Mouse (Mus musculus) CH12.LX (cell line): ENCODE data around the gene Clasp2. TPM values are rescaled to one million over a fixed set of nuclear protein-coding genes. Genes with fewer than 3 reads are reported as not detected.

ENCODE experiments used
- DNase-seq: peaks from one replicate; pipeline ENCODE4 v3.0.0-alpha.2; 2013; ENCODE audit errors: extremely low read depth
- H3K27ac ChIP-seq: 2 replicates; pipeline ENCODE4 v1.5.1; 2012; ENCODE audit warnings: low read depth, mild to moderate bottlenecking, control low read depth, moderate library complexity; ENCODE audit not compliant: insufficient read depth
- H3K27me3 ChIP-seq: replicated peaks from 2 replicates; pipeline ENCODE3; 2012; ENCODE audit warnings: inconsistent platforms
- H3K36me3 ChIP-seq, 2 experiments: replicated peaks in 1 of 2; 2 replicates each; pipeline versions ENCODE3 to v1.6.1; 2012; ENCODE audit warnings: inconsistent platforms in 1 of 2, low read length in 1 of 2, mild to moderate bottlenecking in 1 of 2, mixed read lengths in 1 of 2, moderate library complexity in 1 of 2; ENCODE audit not compliant: control insufficient read depth in 1 of 2, insufficient read depth in 1 of 2
- H3K4me1 ChIP-seq, 2 experiments: 2 replicates each; pipeline ENCODE4 v1.6.1; 2012; ENCODE audit warnings: inconsistent platforms in 1 of 2, moderate library complexity in 1 of 2; ENCODE audit not compliant: insufficient read depth in 2 of 2, control insufficient read depth in 1 of 2
- H3K4me2 ChIP-seq: 2 replicates; pipeline ENCODE4 v1.6.1; 2012; ENCODE audit warnings: low read depth, mild to moderate bottlenecking, control low read depth; ENCODE audit not compliant: poor library complexity, insufficient read depth, severe bottlenecking
- H3K4me3 ChIP-seq, 3 experiments: fragments of 150-350 bp in 1 of 3; sonication (generic) in 1 of 3; replicated peaks in 1 of 3; 2 replicates each; pipeline versions ENCODE3 to v1.5.1; 2011 to 2012; ENCODE audit warnings: low read depth in 2 of 3, low read length in 2 of 3, mild to moderate bottlenecking in 2 of 3, moderate library complexity in 2 of 3, control low read depth in 1 of 3, improper control_type of control experiment in 1 of 3, inconsistent platforms in 1 of 3, mixed read lengths in 1 of 3; ENCODE audit not compliant: poor library complexity in 1 of 3
- H3K79me2 ChIP-seq: replicated peaks from 2 replicates; pipeline ENCODE4 v1.6.1; 2012; ENCODE audit warnings: mild to moderate bottlenecking, moderate library complexity; ENCODE audit not compliant: control insufficient read depth, poor library complexity, insufficient read depth, severe bottlenecking; ENCODE audit errors: extremely low read depth
- H3K9ac ChIP-seq: 2 replicates; pipeline ENCODE4 v1.6.1; 2012; ENCODE audit warnings: low read depth, mild to moderate bottlenecking, control low read depth, moderate library complexity; ENCODE audit not compliant: insufficient read depth
- H3K9me3 ChIP-seq: replicated peaks from 2 replicates; pipeline ENCODE3; 2012; ENCODE audit warnings: low read length, inconsistent platforms, mixed read lengths
- CHD2 ChIP-seq: IDR thresholded peaks from 2 replicates; pipeline ENCODE4 v1.6.1; 2011; ENCODE audit warnings: low read length, improper control_type of control experiment
- CTCF ChIP-seq, 2 experiments: IDR thresholded peaks in 1 of 2; conservative IDR thresholded peaks in 1 of 2; 2 replicates each; pipeline ENCODE4 v1.5.1; 2011 to 2012; ENCODE audit warnings: low read depth in 2 of 2, low read length in 2 of 2, improper control_type of control experiment in 1 of 2, inconsistent platforms in 1 of 2, mild to moderate bottlenecking in 1 of 2, moderate library complexity in 1 of 2
- GABPA ChIP-seq: IDR thresholded peaks from 2 replicates; pipeline ENCODE4 v1.6.1; 2012; ENCODE audit warnings: low read depth, low read length, improper control_type of control experiment, inconsistent platforms; ENCODE audit not compliant: insufficient replicate concordance
- JUN ChIP-seq: IDR thresholded peaks from 2 replicates; pipeline ENCODE4 v1.6.1; 2011; ENCODE audit warnings: low read depth, mild to moderate bottlenecking, low read length, improper control_type of control experiment, moderate library complexity; ENCODE audit not compliant: insufficient read depth
- MAX ChIP-seq: IDR thresholded peaks from 2 replicates; pipeline ENCODE4 v1.6.1; 2011; ENCODE audit warnings: low read length, improper control_type of control experiment
- NELFE ChIP-seq: IDR thresholded peaks from 2 replicates; pipeline ENCODE4 v1.6.1; 2011; ENCODE audit warnings: low read depth, low read length, improper control_type of control experiment
- NRF1 ChIP-seq: IDR thresholded peaks from 2 replicates; pipeline ENCODE4 v1.6.1; 2014; ENCODE audit warnings: low read depth, mild to moderate bottlenecking, inconsistent platforms, low read length, improper control_type of control experiment, moderate library complexity
- PAX5 ChIP-seq: IDR thresholded peaks from 2 replicates; pipeline ENCODE4 v1.6.1; 2012; ENCODE audit warnings: low read length, inconsistent platforms, mixed read lengths
- TBP ChIP-seq: conservative IDR thresholded peaks from 2 replicates; pipeline ENCODE4 v1.6.1; 2011; ENCODE audit warnings: low read depth, low read length, improper control_type of control experiment
- TCF12 ChIP-seq: IDR thresholded peaks from 2 replicates; pipeline ENCODE4 v1.6.1; 2014; ENCODE audit warnings: low read depth, mild to moderate bottlenecking, inconsistent platforms, low read length, improper control_type of control experiment
- UBTF ChIP-seq: IDR thresholded peaks from 2 replicates; pipeline ENCODE4 v1.6.1; 2012; ENCODE audit warnings: low read depth, mild to moderate bottlenecking, inconsistent platforms, low read length, improper control_type of control experiment, moderate library complexity
- USF1 ChIP-seq: IDR thresholded peaks from 2 replicates; pipeline ENCODE4 v1.6.1; 2014; ENCODE audit warnings: low read depth, mild to moderate bottlenecking, inconsistent platforms, low read length, improper control_type of control experiment
- USF2 ChIP-seq: conservative IDR thresholded peaks from 2 replicates; pipeline ENCODE4 v1.6.1; 2011; ENCODE audit warnings: low read depth, low read length, improper control_type of control experiment
- ZMIZ1 ChIP-seq: IDR thresholded peaks from 2 replicates; pipeline ENCODE4 v1.6.1; 2012; ENCODE audit warnings: low read depth, mild to moderate bottlenecking, inconsistent platforms, low read length, improper control_type of control experiment
- dilution Hi-C: fragments of 300-500 bp; cut with MboI; formaldehyde crosslinking; loops from 2 replicates; pipeline ENCODE4 v1.14.3; 2020; ENCODE audit warnings: low sequenced_read_pairs; ENCODE audit not compliant: extremely low pct_unique_long_range_greater_than_20kb, extremely low pct_ligation_motif_present
- in situ Hi-C: fragments of 300-500 bp; cut with MboI; formaldehyde crosslinking; loops from 3 replicates; pipeline ENCODE4 v1.14.3; 2019; ENCODE audit warnings: low sequenced_read_pairs, low pct_ligation_motif_present, low pct_unique_long_range_greater_than_20kb, mixed read lengths
- polyA plus RNA-seq: library from polyadenylated mRNA; unstranded; fragments of >175 nt; gene quantifications from 2 replicates; pipeline ENCODE4 v1.2.1, GENCODE M21; 2012; ENCODE audit warnings: low read depth; ENCODE audit not compliant: insufficient read length
- total RNA-seq, 2 experiments: library from RNA; depleted of rRNA; stranded (reverse); fragments of 300-350 nt in 1 of 2; fragments of >200 nt in 1 of 2; gene quantifications; 2 replicates each; pipeline ENCODE4 v1.2.3; 2012 to 2014

Clasp2 gene
- total and polyA plus RNA-seq, 3 experiments, result 23.9 to 32.4 (median 27.0) TPM

GRCm38 (mm10) chr9:113755888-113756719 is 14.8 kb downstream of the Clasp2 start (continued):
- no peak for TF ChIP-seq NELFE
- TF ChIP-seq, all 38 proteins: peak for 0

GRCm38 (mm10) chr9:113758472-113758871 is 17.2 kb downstream of the Clasp2 start:
- in situ Hi-C loops (no loop called here), dilution Hi-C loops (no loop called here)
- H3K4me2 ChIP-seq, result no peak overlapping the region
- peaks cover 6 to 43% of the 10 kb centered on the region in 2 experiments for H3K36me3 ChIP-seq
- no peak for TF ChIP-seq NRF1
- no peak for TF ChIP-seq GABPA
- no peak for TF ChIP-seq PAX5
- TF ChIP-seq CHD2, result no peak
- TF ChIP-seq MAX, result no peak
- no peak for TF ChIP-seq TCF12
- TF ChIP-seq JUN, result no peak
- no peak for TF ChIP-seq TBP
- no peak for TF ChIP-seq USF2
- TF ChIP-seq ZMIZ1, result no peak
- TF ChIP-seq USF1, result no peak
- DNase-seq, result no peak
- no peaks in the 10 kb centered on the region for H3K4me1 ChIP-seq
- H3K79me2 ChIP-seq, result peaks cover 13% of the 10 kb centered on the region
- H3K9me3 ChIP-seq, result peaks cover 13% of the 10 kb centered on the region
- no peak overlapping the region for H3K9ac ChIP-seq
- H3K27me3 ChIP-seq, result no peaks in the 10 kb centered on the region
- no peak overlapping the region for H3K27ac ChIP-seq
- no peak overlapping the region for H3K4me3 ChIP-seq

- Histone ChIP-seq H3K4me1 (no peaks in the 10 kb centered on the region), H3K9me3 (peaks cover 13% of the 10 kb centered on the region), H3K27me3 (no peaks in the 10 kb centered on the region), H3K9ac (no peak overlapping the region)
- DNase-seq, result no peak
- no peak for TF ChIP-seq UBTF
- peak in 1 of 2 experiments; percentile 42; a peak in 2 of 4 replicates for TF ChIP-seq CTCF (conservative IDR thresholded peaks at IDR 0.05 in 1 of 2, IDR thresholded peaks at IDR 0.05 in 1 of 2; ENCODE audit: low read depth in 2 of 2, low read length in 2 of 2)
- TF ChIP-seq, all 38 proteins: peak for 1
- peaks cover 11% of the 10 kb centered on the region for H3K79me2 ChIP-seq
- H3K36me3 ChIP-seq, result peaks cover 9 to 53% of the 10 kb centered on the region in 2 experiments
- H3K4me3 ChIP-seq, result no peak overlapping the region
- H3K4me2 ChIP-seq, result no peak overlapping the region
- dilution Hi-C loops (no loop called here), in situ Hi-C loops (no loop called here)
- no peak overlapping the region for H3K27ac ChIP-seq
Measured at GRCm38 (mm10) chr9:113759684-113760083, 18.4 kb downstream of the Clasp2 start.
